Mouse (Mus musculus): ENCODE data around the gene Pacs2. TPM values are rescaled to one million over a fixed set of nuclear protein-coding genes. Genes with fewer than 3 reads are reported as not detected.
A peak's percentile ranks its signal among the peaks of the same experiment; 100 is the strongest.

The Pacs2 gene
- polyA plus RNA-seq, 1 experiment: 89.3 TPM

DNA sequence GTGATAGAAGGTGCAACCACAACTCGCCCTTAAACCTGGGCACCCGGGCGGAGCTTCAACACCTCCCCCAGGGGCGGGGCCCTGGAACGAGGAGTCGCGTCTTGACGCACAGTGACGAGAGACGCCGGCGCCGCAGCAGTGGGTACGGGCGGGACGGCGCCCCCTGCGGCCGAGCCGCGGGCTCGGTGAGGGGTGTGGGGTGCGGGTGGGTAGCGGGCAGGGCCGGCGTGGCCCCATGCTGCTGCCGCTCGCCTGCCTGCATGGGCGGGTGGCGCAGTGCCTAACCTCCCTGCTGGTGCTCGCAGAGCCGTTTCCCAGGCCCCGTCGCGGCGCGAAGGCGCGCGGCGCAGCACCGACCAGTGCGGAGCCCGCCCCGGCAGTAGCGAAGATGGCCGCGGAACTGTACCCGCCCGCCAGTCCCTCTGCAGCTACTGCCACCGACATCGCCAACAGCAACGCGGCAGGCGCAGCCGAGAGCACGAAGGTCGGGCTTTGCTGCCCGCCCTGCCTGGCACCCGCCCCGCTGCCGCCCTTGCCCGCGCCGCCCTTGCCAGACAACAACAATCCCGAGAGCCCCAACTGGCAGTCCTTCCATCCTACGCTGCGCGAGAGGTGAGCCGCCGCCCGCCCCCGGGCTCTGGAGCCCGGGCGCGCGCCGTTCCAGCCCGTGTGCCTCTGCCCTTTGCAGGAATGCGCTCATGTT lies 37.8 kb upstream of the Pacs2 start, which contains the start of gene Btbd6:
TSS of gene Btbd6 (plus strand) at position 112 of the 703 bp plus-strand sequence.
- Histone ChIP-seq H3K4me3 (peak within 1 kb of the TSS; percentile 24), H3K4me2 (ENCODE audit: low read depth) (peak within 1 kb of the TSS; percentile 95), H3K27me3 (ENCODE audit: control insufficient read depth, insufficient read depth, insufficient read length) (no peaks in the 10 kb centered on the region), H3ac (ENCODE audit: control insufficient read depth, insufficient read length) (peak within 1 kb of the TSS; percentile 25), H3K36me3 (ENCODE audit: control insufficient read depth, insufficient read depth) (peaks cover 19% of the 10 kb centered on the region), H3K79me2 (ENCODE audit: control insufficient read depth, insufficient read depth) (no peaks in the 10 kb centered on the region)
- TF ChIP-seq REST (IDR thresholded peaks at IDR 0.05; ENCODE audit: insufficient read depth, insufficient read length) (no peak), CEBPB (IDR thresholded peaks at IDR 0.05; ENCODE audit: insufficient read depth, poor library complexity, severe bottlenecking) (no peak), MAX (IDR thresholded peaks at IDR 0.05; ENCODE audit: low read depth) (no peak), POLR2AphosphoS2 (IDR thresholded peaks at IDR 0.05; ENCODE audit: insufficient read length, low read depth) (peak; percentile 91), MYOD1 (IDR thresholded peaks at IDR 0.05; ENCODE audit: control insufficient read depth in 1 of 3, insufficient read length in 2 of 3, low read depth in 2 of 3) (peak in 1 of 3 experiments; percentile 58), TCF12 (IDR thresholded peaks at IDR 0.05; ENCODE audit: insufficient read depth, poor library complexity, severe bottlenecking) (no peak), USF1 (IDR thresholded peaks at IDR 0.05; ENCODE audit: low read depth) (no peak), MYOG (IDR thresholded peaks at IDR 0.05; ENCODE audit: control insufficient read depth in 1 of 3, insufficient read depth in 1 of 3, insufficient read length in 2 of 3, low read depth in 2 of 3) (peak in 1 of 3 experiments; percentile 3), SRF (IDR thresholded peaks at IDR 0.05; ENCODE audit: control insufficient read depth, insufficient read length, low read depth) (no peak), E2F4 (IDR thresholded peaks at IDR 0.05; ENCODE audit: insufficient read depth) (no peak), POLR2A (IDR thresholded peaks at IDR 0.05; ENCODE audit: insufficient read length, low read depth) (peak; percentile 90), TCF3 (IDR thresholded peaks at IDR 0.05; ENCODE audit: insufficient read length, low read depth) (no peak)

DNA sequence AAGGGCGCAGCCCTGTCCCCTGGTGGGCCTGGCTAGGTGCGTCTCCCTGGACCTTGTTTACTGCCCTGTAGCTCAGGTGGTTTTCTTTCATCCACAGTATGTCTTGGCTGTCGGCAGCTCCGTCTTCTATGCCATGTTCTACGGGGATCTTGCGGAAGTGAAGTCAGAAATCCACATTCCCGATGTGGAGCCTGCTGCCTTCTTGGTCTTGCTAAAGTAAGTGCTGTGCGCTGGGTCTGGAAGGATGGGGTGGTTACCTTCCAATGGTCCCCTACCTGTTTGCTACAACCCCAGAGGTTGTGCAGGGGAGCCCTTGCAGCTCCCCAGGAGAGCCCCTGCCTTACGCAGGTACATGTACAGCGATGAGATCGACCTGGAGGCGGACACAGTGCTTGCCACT lies 37.2 kb upstream of the Pacs2 start:
- peaks cover 13% of the 10 kb centered on the region for H3K36me3 ChIP-seq (ENCODE audit: control insufficient read depth, insufficient read depth)
- TF ChIP-seq POLR2AphosphoS2 (IDR thresholded peaks at IDR 0.05; ENCODE audit: insufficient read length, low read depth) (no peak), USF1 (IDR thresholded peaks at IDR 0.05; ENCODE audit: low read depth) (no peak), CEBPB (IDR thresholded peaks at IDR 0.05; ENCODE audit: insufficient read depth, poor library complexity, severe bottlenecking) (no peak)
- no peaks in the 10 kb centered on the region for H3K27me3 ChIP-seq (ENCODE audit: control insufficient read depth, insufficient read depth, insufficient read length)
- peak overlapping the region; percentile 25 for H3ac ChIP-seq (ENCODE audit: control insufficient read depth, insufficient read length)
- H3K4me2 ChIP-seq (ENCODE audit: low read depth): peak overlapping the region; percentile 84
- H3K79me2 ChIP-seq (ENCODE audit: control insufficient read depth, insufficient read depth): no peaks in the 10 kb centered on the region
- H3K4me3 ChIP-seq: peak overlapping the region; percentile 24

DNA sequence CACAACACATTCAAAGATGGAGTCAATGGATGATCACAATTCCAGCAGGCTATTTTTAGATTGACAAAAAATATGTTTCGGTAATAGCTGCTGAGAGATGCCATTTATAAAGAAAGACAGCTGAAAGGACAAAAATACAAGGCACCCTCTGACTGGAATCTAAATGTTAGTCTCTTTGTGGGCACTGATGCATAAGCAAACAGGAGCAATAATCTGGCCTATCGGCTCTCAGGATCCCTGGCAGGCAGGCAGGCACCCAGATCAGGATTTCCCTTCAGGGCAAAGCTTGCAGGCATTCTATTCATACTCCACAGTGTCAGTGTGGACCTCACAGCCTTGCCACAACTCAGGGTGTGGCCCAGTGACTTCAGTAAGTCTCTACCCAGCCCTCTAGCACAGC lies 32.3 kb upstream of the Pacs2 start:
- H3K4me2 ChIP-seq (ENCODE audit: low read depth): no peak overlapping the region
- H3K79me2 ChIP-seq (ENCODE audit: control insufficient read depth, insufficient read depth): no peaks in the 10 kb centered on the region
- H3K27me3 ChIP-seq (ENCODE audit: control insufficient read depth, insufficient read depth, insufficient read length): no peaks in the 10 kb centered on the region
- TF ChIP-seq POLR2A (IDR thresholded peaks at IDR 0.05; ENCODE audit: insufficient read length, low read depth) (no peak), MYOG (IDR thresholded peaks at IDR 0.05; ENCODE audit: control insufficient read depth in 1 of 3, insufficient read depth in 1 of 3, insufficient read length in 2 of 3, low read depth in 2 of 3) (peak in 2 of 3 experiments; percentile 31 to 41), POLR2AphosphoS2 (IDR thresholded peaks at IDR 0.05; ENCODE audit: insufficient read length, low read depth) (no peak)
- H3K4me3 ChIP-seq: no peak overlapping the region
- peaks cover 20% of the 10 kb centered on the region for H3K36me3 ChIP-seq (ENCODE audit: control insufficient read depth, insufficient read depth)
- no peak overlapping the region for H3ac ChIP-seq (ENCODE audit: control insufficient read depth, insufficient read length)

DNA sequence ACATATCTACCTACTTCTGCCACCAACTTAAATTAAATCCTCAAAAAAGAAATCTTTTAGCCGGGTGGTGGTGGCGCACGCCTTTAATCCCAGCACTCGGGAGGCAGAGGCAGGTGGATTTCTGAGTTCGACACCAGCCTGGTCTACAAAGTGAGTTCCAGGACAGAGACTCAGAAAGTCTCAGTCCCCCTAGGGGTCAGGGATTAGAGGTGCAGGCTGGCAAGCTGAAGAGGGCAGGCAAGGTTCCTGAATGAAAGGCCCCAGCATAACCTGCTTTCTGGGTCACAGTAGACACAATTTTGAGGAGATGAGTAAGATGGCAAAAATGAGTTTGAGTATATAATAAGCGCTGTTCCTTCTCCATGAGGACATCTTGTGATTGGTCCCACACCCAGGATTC lies 29.0 kb upstream of the Pacs2 start:
- TF ChIP-seq USF1 (IDR thresholded peaks at IDR 0.05; ENCODE audit: low read depth) (no peak), MYOG (IDR thresholded peaks at IDR 0.05; ENCODE audit: control insufficient read depth in 1 of 3, insufficient read depth in 1 of 3, insufficient read length in 2 of 3, low read depth in 2 of 3) (no peak), MYOD1 (IDR thresholded peaks at IDR 0.05; ENCODE audit: control insufficient read depth in 1 of 3, insufficient read length in 2 of 3, low read depth in 2 of 3) (no peak), TCF3 (IDR thresholded peaks at IDR 0.05; ENCODE audit: insufficient read length, low read depth) (no peak), CEBPB (IDR thresholded peaks at IDR 0.05; ENCODE audit: insufficient read depth, poor library complexity, severe bottlenecking) (no peak), E2F4 (IDR thresholded peaks at IDR 0.05; ENCODE audit: insufficient read depth) (no peak), POLR2A (IDR thresholded peaks at IDR 0.05; ENCODE audit: insufficient read length, low read depth) (no peak), POLR2AphosphoS2 (IDR thresholded peaks at IDR 0.05; ENCODE audit: insufficient read length, low read depth) (no peak), TCF12 (IDR thresholded peaks at IDR 0.05; ENCODE audit: insufficient read depth, poor library complexity, severe bottlenecking) (no peak), SRF (IDR thresholded peaks at IDR 0.05; ENCODE audit: control insufficient read depth, insufficient read length, low read depth) (no peak), REST (IDR thresholded peaks at IDR 0.05; ENCODE audit: insufficient read depth, insufficient read length) (no peak), MAX (IDR thresholded peaks at IDR 0.05; ENCODE audit: low read depth) (no peak)
- Histone ChIP-seq H3K4me2 (ENCODE audit: low read depth) (no peak overlapping the region), H3ac (ENCODE audit: control insufficient read depth, insufficient read length) (no peak overlapping the region), H3K79me2 (ENCODE audit: control insufficient read depth, insufficient read depth) (peaks cover 8% of the 10 kb centered on the region), H3K4me3 (no peak overlapping the region), H3K27me3 (ENCODE audit: control insufficient read depth, insufficient read depth, insufficient read length) (no peaks in the 10 kb centered on the region), H3K36me3 (ENCODE audit: control insufficient read depth, insufficient read depth) (peaks cover 16% of the 10 kb centered on the region)

DNA sequence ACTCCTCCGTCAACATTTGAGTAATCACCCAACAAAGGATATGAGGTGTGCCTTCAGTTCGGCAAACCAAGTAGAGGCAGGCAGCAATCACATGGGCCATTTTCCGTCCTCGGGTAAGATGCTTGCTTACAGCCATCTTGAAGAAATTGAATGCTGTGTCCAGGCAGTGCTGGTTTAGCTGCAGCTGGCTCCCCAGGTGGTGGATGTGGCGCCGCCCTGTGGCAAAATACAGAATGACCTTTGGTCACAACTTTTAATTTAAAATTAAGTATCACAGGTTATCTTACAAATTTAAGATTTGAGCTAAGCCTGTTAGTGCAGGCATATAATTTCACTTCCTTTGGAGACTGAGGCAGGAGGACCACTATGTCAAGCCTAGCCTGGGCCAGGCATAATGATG lies 26.4 kb upstream of the Pacs2 start:
- peaks cover 16% of the 10 kb centered on the region for H3K79me2 ChIP-seq (ENCODE audit: control insufficient read depth, insufficient read depth)
- H3K4me2 ChIP-seq (ENCODE audit: low read depth): no peak overlapping the region
- no peaks in the 10 kb centered on the region for H3K27me3 ChIP-seq (ENCODE audit: control insufficient read depth, insufficient read depth, insufficient read length)
- no peak overlapping the region for H3ac ChIP-seq (ENCODE audit: control insufficient read depth, insufficient read length)
- TF ChIP-seq MAX (IDR thresholded peaks at IDR 0.05; ENCODE audit: low read depth) (no peak), REST (IDR thresholded peaks at IDR 0.05; ENCODE audit: insufficient read depth, insufficient read length) (no peak), MYOG (IDR thresholded peaks at IDR 0.05; ENCODE audit: control insufficient read depth in 1 of 3, insufficient read depth in 1 of 3, insufficient read length in 2 of 3, low read depth in 2 of 3) (no peak), CEBPB (IDR thresholded peaks at IDR 0.05; ENCODE audit: insufficient read depth, poor library complexity, severe bottlenecking) (no peak), TCF3 (IDR thresholded peaks at IDR 0.05; ENCODE audit: insufficient read length, low read depth) (no peak)
- H3K4me3 ChIP-seq: no peak overlapping the region
- peaks cover 22% of the 10 kb centered on the region for H3K36me3 ChIP-seq (ENCODE audit: control insufficient read depth, insufficient read depth)
